Mouse (Mus musculus): ENCODE data around the gene Vmn2r98.
"Not testable (repeated sequence)": the region's sequence is repeated elsewhere in the genome, so short reads cannot be mapped to it uniquely, and the experiment has no call there.

GRCm38 (mm10) chr17:19053160-19053559 lies at the start of gene Vmn2r98:
- TF ChIP-seq POLR2A (IDR thresholded peaks at IDR 0.05; ENCODE audit: insufficient read depth, low read length); CTCF (IDR thresholded peaks at IDR 0.05; ENCODE audit: low read depth, low read length): not testable (repeated sequence)

Data from ES-Bruce4 (cell line).